Mouse (Mus musculus) CH12.LX (cell line): ENCODE measurements around the gene Creb3l1. TPM values are rescaled to one million over a fixed set of nuclear protein-coding genes. Genes with fewer than 3 reads are reported as not detected.
A peak's percentile ranks its signal among the peaks of the same experiment; 100 is the strongest.

Source experiments
- DNase-seq: peaks from one replicate; pipeline ENCODE4 v3.0.0-alpha.2; 2013; ENCODE audit errors: extremely low read depth
- H3K27ac ChIP-seq: 2 replicates; pipeline ENCODE4 v1.5.1; 2012; ENCODE audit warnings: low read depth, mild to moderate bottlenecking, control low read depth, moderate library complexity; ENCODE audit not compliant: insufficient read depth
- H3K27me3 ChIP-seq: replicated peaks from 2 replicates; pipeline ENCODE3; 2012; ENCODE audit warnings: inconsistent platforms
- H3K36me3 ChIP-seq, 2 experiments: replicated peaks in 1 of 2; 2 replicates each; pipeline versions ENCODE3 to v1.6.1; 2012; ENCODE audit warnings: inconsistent platforms in 1 of 2, low read length in 1 of 2, mild to moderate bottlenecking in 1 of 2, mixed read lengths in 1 of 2, moderate library complexity in 1 of 2; ENCODE audit not compliant: control insufficient read depth in 1 of 2, insufficient read depth in 1 of 2
- H3K4me1 ChIP-seq, 2 experiments: 2 replicates each; pipeline ENCODE4 v1.6.1; 2012; ENCODE audit warnings: inconsistent platforms in 1 of 2, moderate library complexity in 1 of 2; ENCODE audit not compliant: insufficient read depth in 2 of 2, control insufficient read depth in 1 of 2
- H3K4me2 ChIP-seq: 2 replicates; pipeline ENCODE4 v1.6.1; 2012; ENCODE audit warnings: low read depth, mild to moderate bottlenecking, control low read depth; ENCODE audit not compliant: poor library complexity, insufficient read depth, severe bottlenecking
- H3K4me3 ChIP-seq, 3 experiments: fragments of 150-350 bp in 1 of 3; sonication (generic) in 1 of 3; replicated peaks in 1 of 3; 2 replicates each; pipeline versions ENCODE3 to v1.5.1; 2011 to 2012; ENCODE audit warnings: low read depth in 2 of 3, low read length in 2 of 3, mild to moderate bottlenecking in 2 of 3, moderate library complexity in 2 of 3, control low read depth in 1 of 3, improper control_type of control experiment in 1 of 3, inconsistent platforms in 1 of 3, mixed read lengths in 1 of 3; ENCODE audit not compliant: poor library complexity in 1 of 3
- H3K79me2 ChIP-seq: replicated peaks from 2 replicates; pipeline ENCODE4 v1.6.1; 2012; ENCODE audit warnings: mild to moderate bottlenecking, moderate library complexity; ENCODE audit not compliant: control insufficient read depth, poor library complexity, insufficient read depth, severe bottlenecking; ENCODE audit errors: extremely low read depth
- H3K9ac ChIP-seq: 2 replicates; pipeline ENCODE4 v1.6.1; 2012; ENCODE audit warnings: low read depth, mild to moderate bottlenecking, control low read depth, moderate library complexity; ENCODE audit not compliant: insufficient read depth
- H3K9me3 ChIP-seq: replicated peaks from 2 replicates; pipeline ENCODE3; 2012; ENCODE audit warnings: low read length, inconsistent platforms, mixed read lengths
- CHD1 ChIP-seq: IDR thresholded peaks from 2 replicates; pipeline ENCODE4 v1.6.1; 2012; ENCODE audit warnings: low read depth, low read length, improper control_type of control experiment, inconsistent platforms
- CTCF ChIP-seq, 2 experiments: IDR thresholded peaks in 1 of 2; conservative IDR thresholded peaks in 1 of 2; 2 replicates each; pipeline ENCODE4 v1.5.1; 2011 to 2012; ENCODE audit warnings: low read depth in 2 of 2, low read length in 2 of 2, improper control_type of control experiment in 1 of 2, inconsistent platforms in 1 of 2, mild to moderate bottlenecking in 1 of 2, moderate library complexity in 1 of 2
- E2F4 ChIP-seq: IDR thresholded peaks from 2 replicates; pipeline ENCODE4 v1.6.1; 2011; ENCODE audit warnings: low read depth, low read length, improper control_type of control experiment; ENCODE audit not compliant: insufficient replicate concordance
- ELF1 ChIP-seq: IDR thresholded peaks from 2 replicates; pipeline ENCODE4 v1.6.1; 2014; ENCODE audit warnings: low read depth, mild to moderate bottlenecking, inconsistent platforms, low read length, improper control_type of control experiment
- GABPA ChIP-seq: IDR thresholded peaks from 2 replicates; pipeline ENCODE4 v1.6.1; 2012; ENCODE audit warnings: low read depth, low read length, improper control_type of control experiment, inconsistent platforms; ENCODE audit not compliant: insufficient replicate concordance
- HCFC1 ChIP-seq: IDR thresholded peaks from 2 replicates; pipeline ENCODE4 v1.6.1; 2012; ENCODE audit warnings: low read depth, mild to moderate bottlenecking, inconsistent platforms, low read length, improper control_type of control experiment
- JUND ChIP-seq: conservative IDR thresholded peaks from 2 replicates; pipeline ENCODE4 v1.6.1; 2011; ENCODE audit warnings: low read depth, low read length, improper control_type of control experiment
- MAFK ChIP-seq: IDR thresholded peaks from 2 replicates; pipeline ENCODE4 v1.6.1; 2011; ENCODE audit warnings: low read length, improper control_type of control experiment; ENCODE audit not compliant: insufficient replicate concordance
- MAZ ChIP-seq: IDR thresholded peaks from 2 replicates; pipeline ENCODE4 v1.6.1; 2012; ENCODE audit warnings: low read depth, mild to moderate bottlenecking, inconsistent platforms, low read length, improper control_type of control experiment, moderate library complexity
- MEF2A ChIP-seq: IDR thresholded peaks from 2 replicates; pipeline ENCODE4 v1.6.1; 2014; ENCODE audit warnings: low read depth, mild to moderate bottlenecking, inconsistent platforms, low read length, improper control_type of control experiment, borderline replicate concordance
- MYC ChIP-seq: IDR thresholded peaks from 2 replicates; pipeline ENCODE4 v1.6.1; 2011; ENCODE audit warnings: low read depth, mild to moderate bottlenecking, improper control_type of control experiment, low read length
- NELFE ChIP-seq: IDR thresholded peaks from 2 replicates; pipeline ENCODE4 v1.6.1; 2011; ENCODE audit warnings: low read depth, low read length, improper control_type of control experiment
- NRF1 ChIP-seq: IDR thresholded peaks from 2 replicates; pipeline ENCODE4 v1.6.1; 2014; ENCODE audit warnings: low read depth, mild to moderate bottlenecking, inconsistent platforms, low read length, improper control_type of control experiment, moderate library complexity
- POLR2A ChIP-seq: IDR thresholded peaks from 2 replicates; pipeline ENCODE4 v1.6.1; 2011; ENCODE audit warnings: low read depth, mild to moderate bottlenecking, improper control_type of control experiment, low read length
- RCOR1 ChIP-seq: conservative IDR thresholded peaks from 2 replicates; pipeline ENCODE4 v1.6.1; 2012; ENCODE audit warnings: low read depth, mild to moderate bottlenecking, inconsistent platforms, low read length, improper control_type of control experiment
- SIN3A ChIP-seq: IDR thresholded peaks from 2 replicates; pipeline ENCODE4 v1.6.1; 2012; ENCODE audit warnings: low read length, improper control_type of control experiment, inconsistent platforms
- TBP ChIP-seq: conservative IDR thresholded peaks from 2 replicates; pipeline ENCODE4 v1.6.1; 2011; ENCODE audit warnings: low read depth, low read length, improper control_type of control experiment
- TCF12 ChIP-seq: IDR thresholded peaks from 2 replicates; pipeline ENCODE4 v1.6.1; 2014; ENCODE audit warnings: low read depth, mild to moderate bottlenecking, inconsistent platforms, low read length, improper control_type of control experiment
- UBTF ChIP-seq: IDR thresholded peaks from 2 replicates; pipeline ENCODE4 v1.6.1; 2012; ENCODE audit warnings: low read depth, mild to moderate bottlenecking, inconsistent platforms, low read length, improper control_type of control experiment, moderate library complexity
- USF2 ChIP-seq: conservative IDR thresholded peaks from 2 replicates; pipeline ENCODE4 v1.6.1; 2011; ENCODE audit warnings: low read depth, low read length, improper control_type of control experiment
- ZMIZ1 ChIP-seq: IDR thresholded peaks from 2 replicates; pipeline ENCODE4 v1.6.1; 2012; ENCODE audit warnings: low read depth, mild to moderate bottlenecking, inconsistent platforms, low read length, improper control_type of control experiment
- dilution Hi-C: fragments of 300-500 bp; cut with MboI; formaldehyde crosslinking; loops from 2 replicates; pipeline ENCODE4 v1.14.3; 2020; ENCODE audit warnings: low sequenced_read_pairs; ENCODE audit not compliant: extremely low pct_unique_long_range_greater_than_20kb, extremely low pct_ligation_motif_present
- in situ Hi-C: fragments of 300-500 bp; cut with MboI; formaldehyde crosslinking; loops from 3 replicates; pipeline ENCODE4 v1.14.3; 2019; ENCODE audit warnings: low sequenced_read_pairs, low pct_ligation_motif_present, low pct_unique_long_range_greater_than_20kb, mixed read lengths
- polyA plus RNA-seq: library from polyadenylated mRNA; unstranded; fragments of >175 nt; gene quantifications from 2 replicates; pipeline ENCODE4 v1.2.1, GENCODE M21; 2012; ENCODE audit warnings: low read depth; ENCODE audit not compliant: insufficient read length
- total RNA-seq, 2 experiments: library from RNA; depleted of rRNA; stranded (reverse); fragments of 300-350 nt in 1 of 2; fragments of >200 nt in 1 of 2; gene quantifications; 2 replicates each; pipeline ENCODE4 v1.2.3; 2012 to 2014

Creb3l1 gene
- total and polyA plus RNA-seq, 3 experiments, result 0.08 to 2.0 (median 0.59) TPM

- Histone ChIP-seq H3K27ac (no peak overlapping the region), H3K4me2 (peak overlapping the region; percentile 58), H3K4me3 (peak overlapping the region; percentile 54 to 65 (median 58)), H3K9me3 (no peaks in the 10 kb centered on the region), H3K79me2 (no peaks in the 10 kb centered on the region), H3K36me3 (no peaks in the 10 kb centered on the region), H3K27me3 (peaks cover 82% of the 10 kb centered on the region), H3K4me1 (peaks cover 3 to 13% of the 10 kb centered on the region in 2 experiments; a peak in 3 of 4 replicates), H3K9ac (peak overlapping the region; percentile 39)
- dilution Hi-C loops (no loop called here), in situ Hi-C loops (loop anchor here (5.0 kb wide), 1 partner anchor 33 kb away; no protein-coding TSS in a partner anchor)
- no peak for DNase-seq
- TF ChIP-seq RCOR1, result no peak
Measured at GRCm38 (mm10) chr2:92008623-92009404, 15.5 kb downstream of the Creb3l1 start.

- DNase-seq, result peak; percentile 95
- Histone ChIP-seq H3K4me2 (peak overlapping the region; percentile 92), H3K9ac (peak overlapping the region; percentile 67), H3K27ac (no peak overlapping the region), H3K4me3 (peak overlapping the region; percentile 54 to 65 (median 58)), H3K4me1 (peaks cover 3 to 13% of the 10 kb centered on the region in 2 experiments; a peak in 3 of 4 replicates), H3K79me2 (no peaks in the 10 kb centered on the region), H3K9me3 (no peaks in the 10 kb centered on the region)
- dilution Hi-C loops, result no loop called here
- TF ChIP-seq MAZ, result 0 out of 2 replicates have a peak, but pooled peaks have one; percentile 68
- TF ChIP-seq TCF12, result 0 out of 2 replicates have a peak, but pooled peaks have one; percentile 60
- no peak for TF ChIP-seq USF2
- TF ChIP-seq ELF1, result no peak; the same call in 1 of the 2 replicates
- peak; percentile 59; the same call in 1 of the 2 replicates for TF ChIP-seq SIN3A
- peak; percentile 50 for TF ChIP-seq HCFC1
- TF ChIP-seq CTCF (conservative IDR thresholded peaks at IDR 0.05 in 1 of 2, IDR thresholded peaks at IDR 0.05 in 1 of 2; ENCODE audit: low read depth in 2 of 2, low read length in 2 of 2), result no peak
- no peak for TF ChIP-seq MEF2A
- TF ChIP-seq MYC, result no peak
- no peak for TF ChIP-seq UBTF
- TF ChIP-seq JUND, result no peak
- TF ChIP-seq MAFK, result no peak
- peak; percentile 73; the same call in 1 of the 2 replicates for TF ChIP-seq NELFE
- no peak; the same call in 1 of the 2 replicates for TF ChIP-seq ZMIZ1
- TF ChIP-seq RCOR1, result no peak
- peak; percentile 85 for TF ChIP-seq NRF1
- TF ChIP-seq CHD1, result no peak
- TF ChIP-seq GABPA, result no peak
- TF ChIP-seq E2F4, result no peak
- TF ChIP-seq POLR2A, result peak; percentile 83
- TF ChIP-seq TBP, result peak; percentile 54; the same call in 1 of the 2 replicates
- TF ChIP-seq, all 38 proteins: peak for 8
- Histone ChIP-seq H3K36me3 (no peaks in the 10 kb centered on the region), H3K27me3 (peaks cover 81% of the 10 kb centered on the region)
- in situ Hi-C loops, result loop anchor here (5.0 kb wide), 1 partner anchor 34 kb away; no protein-coding TSS in a partner anchor
Measured at GRCm38 (mm10) chr2:92007933-92008622, 16.2 kb downstream of the Creb3l1 start.
